Mouse (Mus musculus) embryonic facial prominence, embryonic 14.5 days (tissue): ENCODE measurements around the gene Xrcc1. TPM values are rescaled to one million over a fixed set of nuclear protein-coding genes. Genes with fewer than 3 reads are reported as not detected.
A peak's percentile ranks its signal among the peaks of the same experiment; 100 is the strongest.

Source experiments
- ATAC-seq: fragments of 200-750 bp; cut with Nextera tagmentation; 2 replicates; pipeline ENCODE4 v1.8.0; 2017; ENCODE audit warnings: low read depth, moderate number of reproducible peaks, moderate TSS enrichment
- DNase-seq: peaks from one replicate; pipeline ENCODE4 v3.0.0-alpha.2; 2015; ENCODE audit warnings: low spot score
- H3K27ac ChIP-seq: fragments of 300-500 bp; sonication (generic); replicated peaks from 2 replicates; pipeline ENCODE4 v1.5.1; 2014; ENCODE audit warnings: low read depth, mild to moderate bottlenecking, low read length, moderate library complexity
- H3K27me3 ChIP-seq: fragments of 300-500 bp; sonication (generic); replicated peaks from 2 replicates; pipeline ENCODE4 v1.6.1; 2014; ENCODE audit warnings: low read length; ENCODE audit not compliant: control insufficient read depth, insufficient read depth
- H3K36me3 ChIP-seq: fragments of 300-500 bp; sonication (generic); 2 replicates; pipeline ENCODE4 v1.6.1; 2014; ENCODE audit warnings: low read length, mixed read lengths; ENCODE audit not compliant: control insufficient read depth, insufficient read depth
- H3K4me1 ChIP-seq: fragments of 300-500 bp; sonication (generic); 2 replicates; pipeline ENCODE4 v1.6.1; 2014; ENCODE audit warnings: antibody characterized with exemption, low read length; ENCODE audit not compliant: control insufficient read depth, insufficient read depth
- H3K4me2 ChIP-seq: fragments of 300-500 bp; sonication (generic); 2 replicates; pipeline ENCODE4 v1.6.1; 2014; ENCODE audit warnings: low read depth, mild to moderate bottlenecking, low read length, moderate library complexity, mixed read lengths
- H3K4me3 ChIP-seq: fragments of 300-500 bp; sonication (generic); 2 replicates; pipeline ENCODE4 v1.5.1; 2014; ENCODE audit warnings: low read depth, mild to moderate bottlenecking, low read length
- H3K9ac ChIP-seq: fragments of 300-500 bp; sonication (generic); 2 replicates; pipeline ENCODE4 v1.6.1; 2014; ENCODE audit warnings: low read depth, mild to moderate bottlenecking, low read length, moderate library complexity, mixed read lengths
- H3K9me3 ChIP-seq: fragments of 300-500 bp; sonication (generic); 2 replicates; pipeline ENCODE4 v1.6.1; 2016; ENCODE audit warnings: low read length; ENCODE audit not compliant: control insufficient read depth
- WGBS: fragments of 180-500 bp; shearing (Covaris S2); extraction: QIAGEN DNeasy Blood & Tissue Kit; methylation state at CpG from one replicate; pipeline ENCODE4 v1.1.7; 2014; 5-methylcytosine and 5-hydroxymethylcytosine counted together
- polyA plus RNA-seq: library from polyadenylated mRNA; unstranded; fragments of >200 nt; fragmentation: Nextera tagmentation; extraction: Ambion mirVana; gene quantifications from 2 replicates; pipeline ENCODE4 v1.2.1, GENCODE M21; 2014

Gene Xrcc1
- polyA plus RNA-seq, 1 experiment from 2014 or later, result 88.4 TPM

- H3K9me3 ChIP-seq, result no peaks in the 10 kb centered on the region
- ATAC-seq (no peak), DNase-seq (no peak)
- WGBS, result 82% methylated on average over 4 of the region's 4 CpGs
- no peak overlapping the region for H3K4me3 ChIP-seq
- H3K27ac ChIP-seq, result no peak overlapping the region
- H3K9ac ChIP-seq, result no peak overlapping the region
- H3K36me3 ChIP-seq, result peaks cover 78% of the 10 kb centered on the region
- no peaks in the 10 kb centered on the region for H3K4me1 ChIP-seq
- no peaks in the 10 kb centered on the region for H3K27me3 ChIP-seq
- H3K4me2 ChIP-seq, result no peak overlapping the region
These were observed 17.7 kb downstream of the Xrcc1 start for GRCm38 (mm10) chr7:24563837-24564206.

- peak; percentile 39 for ATAC-seq
- WGBS, result 65% methylated on average over 6 of the region's 6 CpGs
- DNase-seq, result peak; percentile 20
These were observed 18.6 kb downstream of the Xrcc1 start for GRCm38 (mm10) chr7:24564607-24565265.

GRCm38 (mm10) chr7:24565627-24566026 lies 19.5 kb downstream of the Xrcc1 start:
- no peak overlapping the region for H3K9ac ChIP-seq
- H3K9me3 ChIP-seq, result no peaks in the 10 kb centered on the region
- DNase-seq (no peak), ATAC-seq (no peak)
- H3K4me1 ChIP-seq, result no peaks in the 10 kb centered on the region
- no peak overlapping the region for H3K4me2 ChIP-seq
- peaks cover 80% of the 10 kb centered on the region for H3K36me3 ChIP-seq
- no peak overlapping the region for H3K4me3 ChIP-seq
- WGBS, result 93% methylated on average over 11 of the region's 11 CpGs
- no peaks in the 10 kb centered on the region for H3K27me3 ChIP-seq
- H3K27ac ChIP-seq, result no peak overlapping the region

More at GRCm38 (mm10) chr7:24564607-24565265, 18.6 kb downstream of the Xrcc1 start:
- H3K4me1 ChIP-seq, result no peaks in the 10 kb centered on the region
- no peak overlapping the region for H3K9ac ChIP-seq
- H3K9me3 ChIP-seq, result no peaks in the 10 kb centered on the region
- peaks cover 80% of the 10 kb centered on the region for H3K36me3 ChIP-seq
- no peak overlapping the region for H3K4me2 ChIP-seq
- H3K27me3 ChIP-seq, result no peaks in the 10 kb centered on the region
- no peak overlapping the region for H3K4me3 ChIP-seq
- H3K27ac ChIP-seq, result no peak overlapping the region

- H3K9ac ChIP-seq, result no peak overlapping the region
- ATAC-seq (no peak), DNase-seq (no peak)
- H3K4me2 ChIP-seq, result no peak overlapping the region
- no peaks in the 10 kb centered on the region for H3K27me3 ChIP-seq
- no peak overlapping the region for H3K4me3 ChIP-seq
- 91% methylated on average over 9 of the region's 9 CpGs for WGBS
- H3K36me3 ChIP-seq, result peaks cover 81% of the 10 kb centered on the region
- H3K9me3 ChIP-seq, result no peaks in the 10 kb centered on the region
- no peaks in the 10 kb centered on the region for H3K4me1 ChIP-seq
- no peak overlapping the region for H3K27ac ChIP-seq
These were observed 20.1 kb downstream of the Xrcc1 start for GRCm38 (mm10) chr7:24566206-24566605.

- DNase-seq (no peak), ATAC-seq (no peak)
- Histone ChIP-seq H3K36me3 (peaks cover 83% of the 10 kb centered on the region), H3K9ac (no peak overlapping the region), H3K27ac (no peak overlapping the region), H3K9me3 (no peaks in the 10 kb centered on the region), H3K4me2 (no peak overlapping the region), H3K27me3 (no peaks in the 10 kb centered on the region), H3K4me1 (no peaks in the 10 kb centered on the region), H3K4me3 (no peak overlapping the region)
- 91% methylated on average over 4 of the region's 4 CpGs for WGBS
These were observed 22.4 kb downstream of the Xrcc1 start for GRCm38 (mm10) chr7:24568512-24568911.

- peaks cover 68% of the 10 kb centered on the region for H3K36me3 ChIP-seq
- ATAC-seq (no peak), DNase-seq (no peak)
- H3K4me1 ChIP-seq, result no peaks in the 10 kb centered on the region
- no peak overlapping the region for H3K9ac ChIP-seq
- H3K4me2 ChIP-seq, result no peak overlapping the region
- WGBS, result 77% methylated on average over 4 of the region's 4 CpGs
- H3K27ac ChIP-seq, result no peak overlapping the region
- no peaks in the 10 kb centered on the region for H3K9me3 ChIP-seq
- H3K27me3 ChIP-seq, result no peaks in the 10 kb centered on the region
- H3K4me3 ChIP-seq, result no peak overlapping the region
These were observed 25.0 kb downstream of the Xrcc1 start for GRCm38 (mm10) chr7:24571071-24571470.

GRCm38 (mm10) chr7:24572455-24572854 lies 26.4 kb downstream of the Xrcc1 start:
- ATAC-seq (no peak), DNase-seq (no peak)
- Histone ChIP-seq H3K27ac (no peak overlapping the region), H3K36me3 (peaks cover 54% of the 10 kb centered on the region), H3K27me3 (no peaks in the 10 kb centered on the region), H3K4me2 (no peak overlapping the region), H3K4me3 (no peak overlapping the region), H3K9ac (no peak overlapping the region), H3K4me1 (no peaks in the 10 kb centered on the region), H3K9me3 (no peaks in the 10 kb centered on the region)
- WGBS, result 50% methylated on average over 5 of the region's 5 CpGs

GRCm38 (mm10) chr7:24574224-24574796 lies 28.2 kb downstream of the Xrcc1 start:
- DNase-seq (no peak), ATAC-seq (0 out of 2 replicates have a peak, but pooled peaks have one; percentile 41)
- Histone ChIP-seq H3K4me1 (no peaks in the 10 kb centered on the region), H3K27ac (no peak overlapping the region), H3K9ac (no peak overlapping the region), H3K4me3 (no peak overlapping the region), H3K4me2 (no peak overlapping the region), H3K27me3 (no peaks in the 10 kb centered on the region), H3K36me3 (peaks cover 38% of the 10 kb centered on the region), H3K9me3 (no peaks in the 10 kb centered on the region)
- WGBS, result 50% methylated on average over 12 of the region's 12 CpGs

GRCm38 (mm10) chr7:24577811-24578210 lies 31.7 kb downstream of the Xrcc1 start:
- 94% methylated on average over 10 of the region's 10 CpGs for WGBS
- no peaks in the 10 kb centered on the region for H3K27me3 ChIP-seq
- no peak for ATAC-seq
- H3K4me3 ChIP-seq, result no peak overlapping the region
- 0 out of 2 replicates have a peak, but pooled peaks cover 7% of the 10 kb centered on the region for H3K36me3 ChIP-seq
- H3K4me2 ChIP-seq, result no peak overlapping the region
- DNase-seq, result no peak
- no peaks in the 10 kb centered on the region for H3K4me1 ChIP-seq
- H3K27ac ChIP-seq, result no peak overlapping the region
- no peaks in the 10 kb centered on the region for H3K9me3 ChIP-seq
- no peak overlapping the region for H3K9ac ChIP-seq
